Mouse (Mus musculus) kidney, adult 2 months (tissue): ENCODE measurements around the gene Prokr2. TPM values are rescaled to one million over a fixed set of nuclear protein-coding genes. Genes with fewer than 3 reads are reported as not detected.
"Not testable (repeated sequence)": the region's sequence is repeated elsewhere in the genome, so short reads cannot be mapped to it uniquely, and the experiment has no call there.

Experiments used
- DNase-seq: peaks from one replicate; pipeline ENCODE4 v3.0.0; 2021
- H3K27ac ChIP-seq: fragments of 200-500 bp; 2 replicates; pipeline ENCODE4 v1.5.1; 2012; ENCODE audit warnings: low read depth, low read length, control low read depth, inconsistent platforms; ENCODE audit not compliant: insufficient read depth
- H3K27me3 ChIP-seq: fragments of 200-500 bp; replicated peaks from 2 replicates; pipeline ENCODE4 v1.6.1; 2012; ENCODE audit warnings: mild to moderate bottlenecking, moderate library complexity, low read length, inconsistent platforms; ENCODE audit not compliant: control insufficient read depth, insufficient read depth
- H3K36me3 ChIP-seq: fragments of 200-500 bp; 2 replicates; pipeline ENCODE4 v1.6.1; 2012; ENCODE audit warnings: mild to moderate bottlenecking, moderate library complexity, low read length, inconsistent platforms; ENCODE audit not compliant: control insufficient read depth, insufficient read depth
- H3K4me1 ChIP-seq: fragments of 200-500 bp; 2 replicates; pipeline ENCODE4 v1.6.1; 2011; ENCODE audit warnings: low read length; ENCODE audit not compliant: control insufficient read depth, insufficient read depth
- H3K4me3 ChIP-seq: fragments of 200-500 bp; 2 replicates; pipeline ENCODE4 v1.5.1; 2011; ENCODE audit warnings: mild to moderate bottlenecking, low read depth, low read length, control low read depth; ENCODE audit not compliant: insufficient read depth
- CTCF ChIP-seq: fragments of 200-500 bp; conservative IDR thresholded peaks from 2 replicates; pipeline ENCODE4 v1.5.1; 2011; ENCODE audit warnings: low read depth, mild to moderate bottlenecking, control low read depth, low read length, moderate library complexity, mixed read lengths; ENCODE audit not compliant: insufficient read depth, insufficient read length
- POLR2A ChIP-seq: fragments of 200-500 bp; IDR thresholded peaks from one replicate; pipeline ENCODE4 v1.6.1; 2011; ENCODE audit warnings: low read depth, low read length, control low read depth
- WGBS: fragments of 180-500 bp; shearing (Covaris S2); methylation state at CpG from one replicate; pipeline ENCODE4 v1.1.7; 2018; 5-methylcytosine and 5-hydroxymethylcytosine counted together
- polyA plus RNA-seq: library from polyadenylated mRNA; depleted of rRNA; stranded (reverse); fragments of >200 nt; gene quantifications from 2 replicates; pipeline ENCODE4 v1.2.3, GENCODE M21; 2012

Gene Prokr2
- polyA plus RNA-seq, 1 experiment: not detected

DNA sequence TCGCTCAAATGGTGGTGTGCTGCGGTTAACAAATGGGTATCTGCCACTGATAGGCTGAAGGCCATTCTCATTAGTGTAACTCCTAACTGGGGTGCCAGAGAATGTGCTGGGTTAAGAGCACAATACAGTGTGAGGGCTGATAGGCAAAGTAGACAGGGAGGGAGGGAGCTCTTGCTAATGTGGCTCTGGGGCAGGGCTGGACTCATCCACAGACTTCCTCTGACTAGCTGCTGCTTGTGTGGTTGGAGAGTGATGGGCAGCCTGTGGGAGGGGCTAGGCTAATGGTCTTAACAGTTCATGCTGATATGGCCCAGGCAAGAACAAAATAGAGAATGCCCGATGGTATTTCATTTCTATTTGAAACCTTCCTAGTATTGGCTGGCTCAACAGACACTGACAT, 44.0 kb downstream of the Prokr2 start:
- Histone ChIP-seq H3K27ac (no peak overlapping the region), H3K4me1 (no peaks in the 10 kb centered on the region), H3K4me3 (no peak overlapping the region), H3K36me3 (no peaks in the 10 kb centered on the region), H3K27me3 (no peaks in the 10 kb centered on the region)
- WGBS: 92% methylated on average over 3 of the region's 3 CpGs
- TF ChIP-seq CTCF: no peak
- TF ChIP-seq POLR2A: no peak
- no peak for DNase-seq

GRCm38 (mm10) chr2:132340350-132340749, 44.9 kb downstream of the Prokr2 start:
- 77% methylated on average over 2 of the region's 2 CpGs for WGBS
- Histone ChIP-seq H3K4me3 (no peak overlapping the region), H3K27ac (no peak overlapping the region), H3K27me3 (no peaks in the 10 kb centered on the region), H3K4me1 (no peaks in the 10 kb centered on the region), H3K36me3 (no peaks in the 10 kb centered on the region)
- TF ChIP-seq POLR2A (no peak), CTCF (no peak)
- no peak for DNase-seq

DNA sequence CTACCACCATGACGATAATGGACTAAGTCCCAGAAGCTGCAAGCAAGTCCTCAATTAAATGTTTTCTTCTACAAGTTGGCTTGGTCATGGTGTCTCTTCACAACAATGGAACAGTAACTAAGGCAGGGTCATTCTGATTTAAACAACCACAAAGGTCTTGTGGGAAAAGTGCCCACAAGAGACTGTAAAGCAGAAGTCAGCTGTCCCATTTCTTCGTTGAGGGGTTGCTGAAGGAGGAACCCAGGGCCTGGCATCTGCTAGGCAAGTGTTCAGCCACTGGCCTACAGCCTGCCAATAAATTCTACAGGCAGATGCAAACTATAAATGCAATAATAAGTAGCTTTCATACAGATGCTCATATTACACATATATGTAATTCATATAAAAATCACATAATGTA, 48.0 kb downstream of the Prokr2 start:
- DNase-seq: no peak
- 79% methylated on average over 2 of the region's 2 CpGs for WGBS
- H3K27me3 ChIP-seq: no peaks in the 10 kb centered on the region
- H3K4me1 ChIP-seq: no peaks in the 10 kb centered on the region
- no peaks in the 10 kb centered on the region for H3K36me3 ChIP-seq
- no peak overlapping the region for H3K4me3 ChIP-seq
- H3K27ac ChIP-seq: no peak overlapping the region
- TF ChIP-seq POLR2A (no peak), CTCF (no peak)

DNA sequence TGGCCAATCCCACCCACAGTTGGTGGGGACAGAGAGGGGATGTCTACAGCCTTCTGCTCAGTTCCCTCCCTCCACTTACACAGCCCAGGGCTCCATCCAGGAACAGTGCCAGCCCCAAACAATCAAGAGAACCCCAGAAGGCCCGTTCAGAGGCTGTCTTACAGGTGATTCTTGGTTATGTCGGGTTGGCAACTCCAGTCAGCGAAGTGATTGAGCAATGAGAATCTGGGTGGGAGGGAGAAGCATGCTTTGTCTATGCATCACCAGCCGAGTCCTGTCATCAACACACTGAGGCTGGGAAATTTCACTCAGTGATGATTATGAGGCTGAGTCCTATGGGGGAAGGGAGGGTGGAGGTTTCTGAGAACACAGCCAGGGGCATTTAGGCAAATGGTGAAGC, 61.7 kb downstream of the Prokr2 start:
- no peak for TF ChIP-seq POLR2A
- no peak for TF ChIP-seq CTCF
- WGBS: 60% methylated on average over 4 of the region's 4 CpGs
- no peaks in the 10 kb centered on the region for H3K4me1 ChIP-seq
- DNase-seq: no peak
- no peaks in the 10 kb centered on the region for H3K27me3 ChIP-seq
- no peak overlapping the region for H3K4me3 ChIP-seq
- H3K36me3 ChIP-seq: no peaks in the 10 kb centered on the region
- H3K27ac ChIP-seq: no peak overlapping the region

DNA sequence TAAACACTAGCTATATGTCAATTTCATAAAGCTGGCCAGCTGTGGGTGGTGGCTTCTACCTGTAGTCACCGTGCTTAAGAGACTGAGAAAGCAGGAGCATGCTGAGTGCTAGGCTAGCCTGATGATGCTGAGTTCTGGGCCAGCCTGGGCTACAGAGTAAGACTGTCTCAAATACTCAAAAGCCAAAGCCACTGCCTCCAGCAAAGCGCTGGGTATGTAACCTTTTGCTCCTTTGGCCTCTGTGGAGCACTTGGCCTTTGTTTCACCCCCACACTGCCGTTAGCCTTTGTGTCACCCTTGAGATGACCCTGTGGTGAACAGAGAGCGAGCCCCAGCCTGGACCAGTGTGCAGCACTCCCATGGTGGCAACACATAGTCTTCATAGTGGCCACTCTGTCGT, 64.7 kb downstream of the Prokr2 start:
- Histone ChIP-seq H3K4me3 (no peak overlapping the region), H3K36me3 (no peaks in the 10 kb centered on the region), H3K27me3 (no peaks in the 10 kb centered on the region), H3K27ac (no peak overlapping the region), H3K4me1 (no peaks in the 10 kb centered on the region)
- WGBS: 70% methylated on average over 5 of the region's 5 CpGs
- TF ChIP-seq POLR2A (no peak), CTCF (no peak)
- DNase-seq: no peak

DNA sequence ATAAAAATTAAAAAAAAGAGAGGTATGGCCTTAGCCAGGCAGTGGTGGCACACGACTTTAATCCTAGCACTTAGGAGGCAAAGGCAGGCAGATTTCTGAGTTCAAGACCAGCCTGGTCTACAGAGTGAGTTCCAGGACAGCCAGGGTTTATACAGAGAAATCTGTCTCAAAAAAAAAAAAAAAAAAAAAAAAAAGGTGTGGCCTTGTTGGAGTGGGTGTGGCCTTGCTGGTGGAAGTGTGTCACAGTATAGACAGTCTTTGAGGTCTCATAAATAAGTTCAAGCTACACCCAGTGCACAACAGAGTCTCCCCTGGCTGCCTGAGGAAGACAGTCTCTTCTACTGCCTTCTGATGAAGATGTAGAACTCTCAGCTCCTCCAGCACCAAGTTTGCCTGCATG, 68.1 kb downstream of the Prokr2 start:
- Histone ChIP-seq H3K4me3 (no peak overlapping the region), H3K36me3 (no peaks in the 10 kb centered on the region), H3K4me1 (no peaks in the 10 kb centered on the region), H3K27me3 (no peaks in the 10 kb centered on the region), H3K27ac (no peak overlapping the region)
- DNase-seq: no peak
- TF ChIP-seq POLR2A (no peak), CTCF (no peak)
- 80% methylated on average over 1 of the region's 1 CpGs for WGBS

DNA sequence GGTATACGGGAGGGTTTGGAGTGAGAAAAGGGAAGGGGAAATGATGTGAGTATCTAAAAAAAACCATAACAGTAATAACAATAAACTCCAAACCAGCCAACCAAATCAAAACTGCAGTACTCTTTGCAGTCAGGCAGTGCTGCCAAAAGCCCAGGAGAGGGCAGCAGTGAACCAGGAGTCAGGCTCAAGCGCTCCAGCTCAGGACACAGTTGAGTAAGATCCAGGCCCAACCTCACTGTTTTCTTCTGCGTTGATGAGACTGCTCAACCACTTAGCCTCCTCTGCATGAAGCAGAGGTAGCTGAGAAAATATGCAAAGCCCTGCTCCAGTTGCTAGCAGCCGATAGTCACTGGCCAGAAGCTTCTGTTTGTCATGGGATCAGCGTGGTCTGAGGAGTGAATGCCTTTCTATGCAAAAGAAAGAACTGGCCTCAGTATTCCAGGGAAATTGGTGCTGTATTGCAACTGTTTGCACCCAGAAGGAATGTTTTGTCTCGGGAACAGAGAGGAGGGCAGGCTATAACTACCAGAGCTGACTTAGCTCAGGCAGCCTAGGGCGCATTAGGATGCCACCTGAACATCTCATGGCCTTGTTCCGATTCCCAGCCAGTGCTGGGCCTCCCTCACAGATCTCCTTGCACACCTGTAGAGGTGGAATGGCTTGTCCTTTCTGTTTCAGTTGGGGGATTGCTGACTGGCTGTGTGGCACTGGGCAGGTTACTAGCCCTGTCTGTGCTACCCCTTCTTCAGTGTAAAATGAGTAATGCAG, 69.0 kb downstream of the Prokr2 start:
- peak; percentile 68 for DNase-seq
- WGBS: 39% methylated on average over 8 of the region's 8 CpGs
- Histone ChIP-seq H3K36me3 (no peaks in the 10 kb centered on the region), H3K27me3 (no peaks in the 10 kb centered on the region), H3K27ac (no peak overlapping the region), H3K4me3 (no peak overlapping the region), H3K4me1 (no peaks in the 10 kb centered on the region)
- TF ChIP-seq CTCF (peak; percentile 97), POLR2A (no peak)

DNA sequence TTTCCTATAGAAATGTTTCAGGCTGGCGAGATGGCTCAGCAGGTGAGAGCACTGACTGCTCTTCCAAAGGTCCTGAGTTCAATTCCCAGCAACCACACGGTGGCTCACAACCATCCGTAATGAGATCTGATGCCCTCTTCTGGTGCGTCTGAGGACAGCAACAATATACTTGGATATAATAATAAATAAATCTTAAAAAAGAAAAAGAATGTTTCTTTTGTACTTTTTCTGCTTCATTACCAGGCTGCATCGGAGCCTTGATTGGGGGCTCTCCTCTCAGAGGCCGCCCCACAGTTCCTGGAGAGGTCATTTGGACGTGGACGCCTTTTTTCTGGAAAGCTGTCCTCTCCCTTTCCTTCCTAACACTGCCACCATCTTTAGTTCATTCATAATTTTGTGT, 71.2 kb downstream of the Prokr2 start:
- 88% methylated on average over 8 of the region's 8 CpGs for WGBS
- H3K27ac ChIP-seq, H3K36me3 ChIP-seq, DNase-seq, H3K27me3 ChIP-seq, H3K4me3 ChIP-seq, H3K4me1 ChIP-seq: not testable (repeated sequence)
